Mouse (Mus musculus) lung, adult 10 weeks (tissue): ENCODE measurements around the gene Mpzl3. TPM values are rescaled to one million over a fixed set of nuclear protein-coding genes. Genes with fewer than 3 reads are reported as not detected.

Experiments used
- polyA plus RNA-seq: library from polyadenylated mRNA; stranded (reverse); fragments of 350-450 nt; fragmentation: Illumina TruSeq; extraction: RNeasy Lipid Tissue Mini Kit (QIAGEN cat#74804); gene quantifications from one replicate; pipeline ENCODE4 v1.2.3, GENCODE M21; 2014; ENCODE audit warnings: low read depth, low replicate concordance; ENCODE audit not compliant: insufficient read depth

Mpzl3 gene
- polyA plus RNA-seq: 2.6 TPM

DNA sequence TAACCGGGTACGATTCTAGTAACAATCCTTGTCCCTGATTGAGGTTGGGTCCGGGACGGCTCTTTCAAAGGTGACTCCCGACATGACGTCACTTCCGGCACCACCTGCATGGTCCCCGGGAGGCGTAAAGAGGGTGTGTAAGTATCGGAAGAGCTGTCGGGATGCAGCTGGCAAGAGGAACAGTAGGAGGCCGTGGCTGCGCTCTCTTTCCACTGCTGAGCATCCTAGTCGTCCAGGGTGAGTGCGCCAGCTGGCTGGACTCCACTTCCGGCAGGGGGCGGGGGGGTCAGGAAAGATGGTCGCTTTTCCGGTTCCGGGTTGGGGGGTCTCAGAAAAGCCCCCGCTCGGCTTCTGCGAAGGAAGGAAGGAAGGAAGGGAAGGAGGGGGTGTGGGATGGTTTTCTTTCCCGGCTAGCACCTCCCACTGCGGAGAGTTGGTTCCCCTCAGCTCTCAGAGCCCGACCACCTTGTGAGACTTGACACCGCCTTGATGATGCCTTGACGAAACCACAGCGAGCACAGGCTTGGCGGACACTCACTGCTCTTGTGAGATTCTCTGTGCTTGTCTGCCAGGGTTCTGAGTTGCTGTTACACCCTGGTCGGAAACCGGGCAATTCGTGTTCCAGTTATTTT is at the start of gene Mpzl3:
Gene Mpzl3, plus strand, starts transcription at position 105 of the 632 bp plus-strand sequence.

DNA sequence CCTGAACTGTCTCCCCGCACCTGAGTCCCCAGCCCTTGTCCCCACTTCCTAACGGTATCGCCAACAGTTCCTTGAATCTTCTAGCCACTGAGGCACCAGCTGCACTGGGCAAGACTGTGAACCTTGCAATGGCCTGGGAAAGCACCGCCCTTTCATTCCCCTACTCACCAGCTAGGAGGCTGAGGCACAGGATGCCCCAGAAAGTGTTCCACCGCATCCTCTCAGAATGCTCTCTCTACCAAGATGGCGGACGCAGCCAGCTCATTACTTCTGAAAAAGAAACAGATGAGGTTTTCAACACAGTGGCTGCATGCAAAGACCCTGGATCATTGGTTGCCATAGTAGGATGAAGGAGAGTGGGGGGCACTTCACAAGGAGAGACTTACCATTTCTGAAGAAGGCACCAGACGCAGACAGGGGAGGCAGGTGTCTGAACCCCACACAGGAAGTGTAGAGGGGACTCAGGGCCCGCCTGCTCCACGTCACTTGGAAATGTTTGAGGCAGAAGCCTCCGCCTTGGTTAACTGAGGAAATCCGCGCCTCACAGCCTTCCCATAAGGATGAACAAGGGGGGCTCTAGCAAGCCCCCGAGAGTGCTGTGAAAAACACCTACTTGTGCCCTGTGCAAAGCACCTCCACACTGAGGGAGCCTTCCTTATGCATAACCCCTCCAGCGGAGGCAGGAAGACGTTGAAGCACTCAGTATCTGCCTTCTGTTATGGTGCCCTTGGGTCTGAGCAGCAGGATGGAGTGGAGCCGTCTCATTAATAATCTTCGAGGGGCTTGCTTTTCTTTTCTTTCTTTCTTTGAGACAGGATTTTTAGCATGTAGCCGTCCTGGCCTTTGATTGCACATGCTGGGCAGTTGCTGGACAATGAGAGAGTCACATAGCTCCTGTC is 45.6 kb upstream of the Mpzl3 start, which contains the start of gene Cd3e:
Gene Cd3e, minus strand, starts transcription at position 448 of the 899 bp plus-strand sequence.

DNA sequence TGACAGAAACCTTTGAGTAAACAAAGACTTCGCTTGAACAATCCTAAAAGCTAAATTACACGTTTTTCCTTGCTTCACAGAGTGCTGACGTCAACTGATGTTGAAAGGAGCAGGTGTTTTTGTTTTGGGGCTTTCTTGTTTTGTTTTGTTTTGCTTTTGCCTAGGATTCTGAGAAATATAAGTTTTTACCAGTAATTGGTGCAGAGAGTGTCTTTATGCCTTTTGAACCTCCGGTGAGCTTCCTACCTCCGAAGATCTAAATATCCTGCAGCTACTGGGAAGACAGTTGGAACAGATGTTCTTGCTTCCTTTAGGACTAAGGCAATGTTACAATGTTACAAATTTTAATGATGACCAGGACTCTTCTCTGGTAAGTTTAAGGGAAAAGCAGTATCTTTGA is 15.5 kb upstream of the Mpzl3 start, which contains the start of gene Mpzl2:
Gene Mpzl2, plus strand, starts transcription at position 301 of the 400 bp plus-strand sequence.

DNA sequence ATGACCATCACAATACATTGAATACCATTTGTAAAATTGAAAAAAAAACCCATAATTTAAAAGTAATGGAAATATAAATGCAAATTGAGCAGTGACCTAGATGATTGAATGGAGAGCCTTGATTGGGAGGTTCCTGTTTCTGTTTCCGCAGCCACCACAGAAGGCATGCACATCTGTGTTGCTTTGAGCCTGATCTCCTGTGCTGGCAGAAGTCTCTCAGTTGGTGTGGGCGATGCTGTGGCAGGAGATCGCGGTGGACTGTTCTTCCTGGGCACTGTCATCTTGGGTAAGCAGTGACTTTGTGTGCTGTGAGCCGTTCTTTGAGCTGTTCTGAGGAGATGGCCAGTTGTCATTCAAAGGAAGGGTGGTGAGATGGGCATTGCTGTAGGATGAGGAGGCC is 24.0 kb downstream of the Mpzl3 start, which contains the start of gene Jaml:
Gene Jaml, plus strand, starts transcription at position 173 of the 400 bp plus-strand sequence.

DNA sequence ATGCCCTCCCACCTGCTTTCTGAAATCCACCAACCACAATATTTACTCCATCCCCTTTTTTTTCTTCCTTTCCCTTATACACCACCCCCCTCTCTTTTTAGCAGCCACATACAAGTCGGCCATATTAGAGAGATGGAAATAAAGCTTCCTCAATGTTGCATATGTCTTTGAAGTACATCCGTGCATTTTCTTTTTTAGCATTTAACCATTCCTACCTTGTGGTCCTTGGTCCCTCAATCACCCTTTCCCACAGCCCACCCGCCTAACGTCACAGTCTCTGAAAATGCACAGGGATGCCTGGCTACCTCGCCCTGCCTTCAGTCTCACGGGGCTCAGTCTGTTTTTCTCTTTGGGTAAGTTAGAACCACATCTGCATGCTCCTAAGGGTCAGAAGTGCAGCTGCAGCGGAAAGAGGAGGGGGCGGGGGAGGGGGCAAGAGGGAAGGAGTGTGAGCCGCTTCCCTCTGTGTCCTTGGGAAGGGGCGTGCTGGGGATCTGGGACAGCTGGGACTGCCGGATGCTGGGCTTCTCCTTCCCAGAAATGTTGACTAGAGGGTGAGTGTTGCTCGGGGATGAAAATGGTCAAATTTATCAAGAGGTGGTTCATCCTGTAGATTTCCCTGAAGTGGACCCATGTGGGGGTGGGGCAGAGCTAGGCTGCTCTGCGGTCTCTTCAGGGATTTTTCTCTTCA is 62.9 kb downstream of the Mpzl3 start, which contains the start of gene Scn2b:
Gene Scn2b, plus strand, starts transcription at position 42 of the 691 bp plus-strand sequence.

Other genes starting within 250 kb of the Mpzl3 start
- gene Kmt2a, start 173.9 kb upstream of the Mpzl3 start, polyA plus RNA-seq: 3.3 TPM
- 733 TPM for gene Atp5l, start 134.4 kb upstream of the Mpzl3 start, polyA plus RNA-seq
- gene Ube4a, start 89.6 kb upstream of the Mpzl3 start, polyA plus RNA-seq: 10.6 TPM
- gene Cd3g, start 74.8 kb upstream of the Mpzl3 start, polyA plus RNA-seq: 14.7 TPM
- gene Cd3d, start 73.4 kb upstream of the Mpzl3 start, polyA plus RNA-seq: 12.3 TPM
- 5.1 TPM for gene Cd3e, start 45.6 kb upstream of the Mpzl3 start, polyA plus RNA-seq
- gene Mpzl2, start 15.4 kb upstream of the Mpzl3 start, polyA plus RNA-seq: 1.9 TPM
- gene Jaml, start 24.0 kb downstream of the Mpzl3 start, polyA plus RNA-seq: 4.2 TPM
- 0.14 TPM for gene Scn2b, start 62.6 kb downstream of the Mpzl3 start, polyA plus RNA-seq
- gene Scn4b, start 83.2 kb downstream of the Mpzl3 start, polyA plus RNA-seq: 0.30 TPM
- not detected for gene BC049352, start 126.8 kb downstream of the Mpzl3 start, polyA plus RNA-seq
- 16.3 TPM for gene Tmprss4, start 148.9 kb downstream of the Mpzl3 start, polyA plus RNA-seq
- 12.3 TPM for gene Il10ra, start 214.0 kb downstream of the Mpzl3 start, polyA plus RNA-seq